Mouse (Mus musculus) myocyte (in vitro differentiated cells): ENCODE measurements around the gene Lin28b. TPM values are rescaled to one million over a fixed set of nuclear protein-coding genes. Genes with fewer than 3 reads are reported as not detected.
"Not testable (repeated sequence)": the region's sequence is repeated elsewhere in the genome, so short reads cannot be mapped to it uniquely, and the experiment has no call there.

Source experiments
- H3K27me3 ChIP-seq: one replicate; pipeline ENCODE4 v1.6.1; 2011; ENCODE audit not compliant: control insufficient read depth, insufficient read depth, insufficient read length
- H3K36me3 ChIP-seq: one replicate; pipeline ENCODE4 v1.6.1; 2011; ENCODE audit not compliant: control insufficient read depth, insufficient read depth
- H3K4me2 ChIP-seq: one replicate; pipeline ENCODE4 v1.6.1; 2011; ENCODE audit warnings: low read depth, control low read depth
- H3K4me3 ChIP-seq: one replicate; pipeline ENCODE4 v1.5.1; 2011; ENCODE audit warnings: mild to moderate bottlenecking, control low read depth, moderate library complexity
- H3K79me2 ChIP-seq: one replicate; pipeline ENCODE4 v1.6.1; 2011; ENCODE audit not compliant: control insufficient read depth, insufficient read depth
- H3ac ChIP-seq: one replicate; pipeline ENCODE4 v1.6.1; 2011; ENCODE audit not compliant: control insufficient read depth, insufficient read length
- CEBPB ChIP-seq: IDR thresholded peaks from 2 replicates; pipeline ENCODE4 v1.6.1; 2011; ENCODE audit warnings: mild to moderate bottlenecking, moderate library complexity; ENCODE audit not compliant: poor library complexity, insufficient read depth, severe bottlenecking
- E2F4 ChIP-seq: IDR thresholded peaks from one replicate; pipeline ENCODE4 v1.6.1; 2011; ENCODE audit warnings: mild to moderate bottlenecking, control low read depth, moderate library complexity; ENCODE audit not compliant: insufficient read depth
- MAX ChIP-seq: IDR thresholded peaks from one replicate; pipeline ENCODE4 v1.6.1; 2011; ENCODE audit warnings: low read depth, mild to moderate bottlenecking, control low read depth
- MYOD1 ChIP-seq, 3 experiments: IDR thresholded peaks; one replicate each; pipeline ENCODE4 v1.6.1; 2011; ENCODE audit warnings: control low read depth in 2 of 3, low read depth in 2 of 3, mild to moderate bottlenecking in 2 of 3, moderate library complexity in 1 of 3; ENCODE audit not compliant: insufficient read length in 2 of 3, control insufficient read depth in 1 of 3
- MYOG ChIP-seq, 3 experiments: IDR thresholded peaks; one replicate each; pipeline ENCODE4 v1.6.1; 2011; ENCODE audit warnings: control low read depth in 2 of 3, low read depth in 2 of 3, mild to moderate bottlenecking in 2 of 3; ENCODE audit not compliant: insufficient read length in 2 of 3, control insufficient read depth in 1 of 3, insufficient read depth in 1 of 3
- POLR2A ChIP-seq: IDR thresholded peaks from one replicate; pipeline ENCODE4 v1.6.1; 2011; ENCODE audit warnings: low read depth, mild to moderate bottlenecking, control low read depth, moderate library complexity; ENCODE audit not compliant: insufficient read length
- POLR2AphosphoS2 ChIP-seq: IDR thresholded peaks from one replicate; pipeline ENCODE4 v1.6.1; 2011; ENCODE audit warnings: low read depth, control low read depth; ENCODE audit not compliant: insufficient read length
- REST ChIP-seq: IDR thresholded peaks from one replicate; pipeline ENCODE4 v1.6.1; 2011; ENCODE audit warnings: mild to moderate bottlenecking, control low read depth, moderate library complexity; ENCODE audit not compliant: insufficient read depth, insufficient read length
- SRF ChIP-seq: IDR thresholded peaks from one replicate; pipeline ENCODE4 v1.6.1; 2011; ENCODE audit warnings: low read depth; ENCODE audit not compliant: control insufficient read depth, insufficient read length
- TCF12 ChIP-seq: IDR thresholded peaks from one replicate; pipeline ENCODE4 v1.6.1; 2011; ENCODE audit warnings: mild to moderate bottlenecking, control low read depth; ENCODE audit not compliant: poor library complexity, insufficient read depth, severe bottlenecking
- TCF3 ChIP-seq: IDR thresholded peaks from one replicate; pipeline ENCODE4 v1.6.1; 2011; ENCODE audit warnings: low read depth, control low read depth; ENCODE audit not compliant: insufficient read length
- USF1 ChIP-seq: IDR thresholded peaks from one replicate; pipeline ENCODE4 v1.6.1; 2011; ENCODE audit warnings: low read depth, mild to moderate bottlenecking, control low read depth, moderate library complexity
- polyA plus RNA-seq: library from polyadenylated mRNA; unstranded; fragments of >200 nt; fragmentation: generic; extraction: Trizol; gene quantifications from one replicate; pipeline ENCODE4 v1.2.1, GENCODE M21; 2012; ENCODE audit warnings: missing spikeins

Gene Lin28b
- polyA plus RNA-seq, 1 experiment = 0.01 TPM

DNA sequence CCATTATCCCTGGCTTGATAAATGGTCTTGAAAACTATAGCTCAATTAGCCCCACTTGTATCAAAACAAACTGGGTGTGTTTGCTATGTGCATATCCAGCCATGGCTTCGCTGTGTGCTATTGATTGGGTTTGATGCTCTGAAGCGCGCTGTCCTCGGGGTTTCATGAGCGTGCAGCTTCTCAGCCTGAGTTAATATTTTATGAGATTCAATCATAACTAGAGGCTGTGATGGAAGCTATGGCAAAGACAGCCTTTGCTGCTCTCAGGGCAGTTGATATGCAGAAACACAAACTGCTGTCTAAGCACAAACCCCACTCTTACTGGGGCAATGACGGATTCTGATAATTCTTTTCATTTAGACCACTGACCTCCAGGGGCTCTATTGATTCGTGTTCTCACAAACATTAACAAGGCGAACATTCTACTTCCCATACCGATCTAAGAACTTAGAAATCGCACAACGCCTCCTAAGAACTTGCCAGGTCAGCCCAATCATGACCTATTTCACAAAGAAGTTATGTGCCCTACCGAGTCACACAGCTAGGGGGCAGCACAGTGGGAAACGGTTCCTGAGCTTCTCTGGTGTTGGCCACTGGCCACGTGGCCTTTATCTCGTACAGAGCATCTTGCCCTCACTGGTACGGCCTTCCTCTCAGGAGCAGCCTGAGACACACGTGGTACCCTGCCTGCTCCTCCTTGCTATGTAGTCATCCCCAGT, 119.0 kb downstream of the Lin28b start:
- TF ChIP-seq POLR2A = no peak
- TF ChIP-seq POLR2AphosphoS2 = no peak
- no peak for TF ChIP-seq CEBPB
- TF ChIP-seq REST = no peak
- TF ChIP-seq SRF = no peak
- TF ChIP-seq TCF3 = no peak
- no peak for TF ChIP-seq MYOD1 (IDR thresholded peaks at IDR 0.05; ENCODE audit: control insufficient read depth in 1 of 3, insufficient read length in 2 of 3, low read depth in 2 of 3)
- TF ChIP-seq E2F4 = no peak
- no peak for TF ChIP-seq MAX
- no peak for TF ChIP-seq TCF12
- no peak for TF ChIP-seq MYOG (IDR thresholded peaks at IDR 0.05; ENCODE audit: control insufficient read depth in 1 of 3, insufficient read depth in 1 of 3, insufficient read length in 2 of 3, low read depth in 2 of 3)
- TF ChIP-seq USF1 = no peak
- Histone ChIP-seq H3K4me3 (no peak overlapping the region), H3K79me2 (no peaks in the 10 kb centered on the region), H3K4me2 (no peak overlapping the region), H3K36me3 (peaks cover 69% of the 10 kb centered on the region), H3K27me3 (no peaks in the 10 kb centered on the region), H3ac (no peak overlapping the region)

DNA sequence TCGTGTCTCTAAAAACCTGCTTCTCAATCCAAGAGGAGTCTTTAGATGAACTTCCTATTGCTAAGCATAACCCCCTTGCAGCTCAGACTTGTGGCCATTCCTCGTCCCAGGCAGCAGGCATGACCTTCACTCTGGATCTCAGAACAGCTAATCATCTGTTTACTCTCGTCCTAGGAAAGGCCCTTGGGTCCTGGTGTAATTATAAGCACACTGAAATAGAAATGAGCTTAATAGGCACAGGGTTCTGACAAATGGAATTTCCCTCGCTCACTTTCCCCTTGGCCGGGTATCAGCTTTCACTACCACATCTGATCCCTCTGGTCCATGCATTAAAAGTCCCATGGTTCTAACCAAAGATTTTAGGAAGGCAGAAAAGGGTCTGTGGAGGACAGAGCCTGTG, 122.8 kb downstream of the Lin28b start:
- peaks cover 59% of the 10 kb centered on the region for H3K36me3 ChIP-seq
- no peaks in the 10 kb centered on the region for H3K27me3 ChIP-seq
- no peak for TF ChIP-seq TCF3
- H3K4me3 ChIP-seq = no peak overlapping the region
- H3ac ChIP-seq = no peak overlapping the region
- H3K79me2 ChIP-seq = no peaks in the 10 kb centered on the region
- no peak overlapping the region for H3K4me2 ChIP-seq

DNA sequence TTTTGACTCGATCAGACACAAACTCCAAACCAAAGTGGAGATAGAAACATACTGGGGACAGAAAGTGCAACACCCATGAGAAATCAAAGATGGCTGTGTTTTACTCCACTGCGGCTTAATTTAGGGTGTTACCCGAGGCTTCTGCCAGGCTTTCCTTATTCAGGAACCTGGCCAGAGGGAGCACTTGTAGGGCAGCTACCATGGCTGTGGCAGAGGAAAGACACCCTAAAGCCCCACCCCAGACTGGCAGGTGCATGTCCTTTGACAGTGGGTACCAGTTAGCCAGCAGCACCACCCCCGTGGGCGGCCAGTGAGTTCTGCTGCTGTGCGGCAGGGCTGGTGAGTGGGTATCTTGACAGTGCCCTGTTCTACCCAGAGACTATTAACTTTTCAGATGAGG, 130.1 kb downstream of the Lin28b start:
- H3K79me2 ChIP-seq = no peaks in the 10 kb centered on the region
- no peak overlapping the region for H3ac ChIP-seq
- H3K27me3 ChIP-seq = no peaks in the 10 kb centered on the region
- H3K36me3 ChIP-seq = peaks cover 62% of the 10 kb centered on the region
- no peak overlapping the region for H3K4me2 ChIP-seq
- TF ChIP-seq MYOD1 (IDR thresholded peaks at IDR 0.05; ENCODE audit: control insufficient read depth in 1 of 3, insufficient read length in 2 of 3, low read depth in 2 of 3) = peak in 1 of 3 experiments; percentile 32
- TF ChIP-seq POLR2AphosphoS2 = no peak
- H3K4me3 ChIP-seq = no peak overlapping the region

GRCm38 (mm10) chr10:45348143-45348542, 138.1 kb downstream of the Lin28b start:
- not testable (repeated sequence) for H3K79me2 ChIP-seq, H3K4me2 ChIP-seq, H3K27me3 ChIP-seq, H3K4me3 ChIP-seq, H3ac ChIP-seq
- peaks cover 64% of the 10 kb centered on the region for H3K36me3 ChIP-seq

GRCm38 (mm10) chr10:45345217-45345616, 141.0 kb downstream of the Lin28b start:
- peaks cover 68% of the 10 kb centered on the region for H3K36me3 ChIP-seq
- H3K4me3 ChIP-seq = no peak overlapping the region
- no peaks in the 10 kb centered on the region for H3K79me2 ChIP-seq
- no peaks in the 10 kb centered on the region for H3K27me3 ChIP-seq
- H3K4me2 ChIP-seq = no peak overlapping the region
- no peak for TF ChIP-seq USF1
- no peak for TF ChIP-seq CEBPB
- no peak for TF ChIP-seq TCF12
- TF ChIP-seq REST = no peak
- no peak for TF ChIP-seq MAX
- no peak for TF ChIP-seq POLR2AphosphoS2
- no peak for TF ChIP-seq POLR2A
- no peak for TF ChIP-seq SRF
- TF ChIP-seq MYOD1 (IDR thresholded peaks at IDR 0.05; ENCODE audit: control insufficient read depth in 1 of 3, insufficient read length in 2 of 3, low read depth in 2 of 3) = no peak
- TF ChIP-seq MYOG (IDR thresholded peaks at IDR 0.05; ENCODE audit: control insufficient read depth in 1 of 3, insufficient read depth in 1 of 3, insufficient read length in 2 of 3, low read depth in 2 of 3) = no peak
- no peak for TF ChIP-seq E2F4
- no peak overlapping the region for H3ac ChIP-seq

GRCm38 (mm10) chr10:45344381-45344780, 141.8 kb downstream of the Lin28b start:
- no peak overlapping the region for H3K4me3 ChIP-seq
- H3K36me3 ChIP-seq = peaks cover 68% of the 10 kb centered on the region
- peaks cover 2% of the 10 kb centered on the region for H3K79me2 ChIP-seq
- no peak overlapping the region for H3ac ChIP-seq
- no peaks in the 10 kb centered on the region for H3K27me3 ChIP-seq
- H3K4me2 ChIP-seq = no peak overlapping the region
- TF ChIP-seq SRF (no peak), POLR2AphosphoS2 (no peak), MYOG (IDR thresholded peaks at IDR 0.05; ENCODE audit: control insufficient read depth in 1 of 3, insufficient read depth in 1 of 3, insufficient read length in 2 of 3, low read depth in 2 of 3) (no peak), USF1 (no peak), MYOD1 (IDR thresholded peaks at IDR 0.05; ENCODE audit: control insufficient read depth in 1 of 3, insufficient read length in 2 of 3, low read depth in 2 of 3) (no peak), MAX (no peak), CEBPB (no peak), TCF12 (no peak), REST (no peak), POLR2A (no peak), TCF3 (no peak), E2F4 (no peak)
